Mouse (Mus musculus): ENCODE measurements around the gene Col15a1. TPM values are rescaled to one million over a fixed set of nuclear protein-coding genes. Genes with fewer than 3 reads are reported as not detected.

Col15a1 gene
- polyA plus RNA-seq, 1 experiment from 2014 or later: 4.9 TPM

- Histone ChIP-seq H3K4me3 (ENCODE audit: low read depth, low read length) (no peak overlapping the region), H3K27me3 (replicated peaks; ENCODE audit: insufficient read depth, low read length) (no peaks in the 10 kb centered on the region), H3K36me3 (ENCODE audit: insufficient read depth, low read length) (no peaks in the 10 kb centered on the region), H3K9ac (replicated peaks; ENCODE audit: low read depth) (no peak overlapping the region), H3K4me1 (ENCODE audit: insufficient read depth, low read depth, low read length) (peaks cover 14% of the 10 kb centered on the region; the same call in 1 of the 2 replicates), H3K9me3 (ENCODE audit: low read length) (no peaks in the 10 kb centered on the region), H3K4me2 (replicated peaks; ENCODE audit: low read depth, low read length) (no peak overlapping the region), H3K27ac (ENCODE audit: low read length) (no peak overlapping the region; the same call in 1 of the 2 replicates)
- 44% methylated on average over 14 of the region's 14 CpGs for WGBS
- DNase-seq (ENCODE audit: low spot score) (no peak), ATAC-seq (no peak)
- TF ChIP-seq EP300 (IDR thresholded peaks at IDR 0.05) (no peak), CTCF (IDR thresholded peaks at IDR 0.05) (no peak)
Observed at GRCm38 (mm10) chr4:47233192-47233835, 25.4 kb downstream of the Col15a1 start.

GRCm38 (mm10) chr4:47234667-47235267 lies 26.8 kb downstream of the Col15a1 start:
- Histone ChIP-seq H3K9ac (replicated peaks; ENCODE audit: low read depth) (no peak overlapping the region), H3K27me3 (replicated peaks; ENCODE audit: insufficient read depth, low read length) (no peaks in the 10 kb centered on the region), H3K9me3 (ENCODE audit: low read length) (no peaks in the 10 kb centered on the region), H3K4me2 (replicated peaks; ENCODE audit: low read depth, low read length) (no peak overlapping the region), H3K4me1 (ENCODE audit: insufficient read depth, low read depth, low read length) (peaks cover 14% of the 10 kb centered on the region; the same call in 1 of the 2 replicates), H3K4me3 (ENCODE audit: low read depth, low read length) (no peak overlapping the region), H3K27ac (ENCODE audit: low read length) (no peak overlapping the region), H3K36me3 (ENCODE audit: insufficient read depth, low read length) (no peaks in the 10 kb centered on the region)
- DNase-seq (ENCODE audit: low spot score): peak; percentile 83
- peak; percentile 66 for ATAC-seq
- 15% methylated on average over 17 of the region's 17 CpGs for WGBS
- peak; percentile 90 for TF ChIP-seq CTCF (IDR thresholded peaks at IDR 0.05)
- TF ChIP-seq EP300 (IDR thresholded peaks at IDR 0.05): no peak

DNA sequence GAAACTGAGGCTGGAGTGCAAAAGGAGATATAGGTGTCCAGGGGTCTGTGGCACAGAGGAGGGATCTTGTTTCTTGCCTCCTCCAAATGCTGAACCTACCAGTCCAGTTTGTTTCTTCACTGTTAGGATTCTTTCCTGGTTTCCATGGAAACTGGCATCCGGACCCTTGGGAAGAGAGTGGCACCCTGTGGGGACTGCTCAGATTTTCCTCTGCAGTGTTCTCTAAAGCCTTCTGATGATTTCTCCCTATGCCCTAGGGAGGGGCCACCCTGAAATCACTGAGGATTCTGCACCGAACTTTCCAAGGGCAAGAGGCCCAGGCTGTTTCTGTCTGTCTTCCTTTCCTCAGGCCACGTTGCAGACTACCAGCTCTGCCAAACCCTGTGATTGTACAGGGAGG lies 27.4 kb downstream of the Col15a1 start:
- H3K9ac ChIP-seq (replicated peaks; ENCODE audit: low read depth): no peak overlapping the region
- no peak overlapping the region for H3K4me3 ChIP-seq (ENCODE audit: low read depth, low read length)
- no peaks in the 10 kb centered on the region for H3K27me3 ChIP-seq (replicated peaks; ENCODE audit: insufficient read depth, low read length)
- H3K4me1 ChIP-seq (ENCODE audit: insufficient read depth, low read depth, low read length): peaks cover 14% of the 10 kb centered on the region; the same call in 1 of the 2 replicates
- peak; percentile 27 for ATAC-seq
- no peaks in the 10 kb centered on the region for H3K36me3 ChIP-seq (ENCODE audit: insufficient read depth, low read length)
- no peak overlapping the region for H3K4me2 ChIP-seq (replicated peaks; ENCODE audit: low read depth, low read length)
- no peak overlapping the region for H3K27ac ChIP-seq (ENCODE audit: low read length)
- no peak for DNase-seq (ENCODE audit: low spot score)
- H3K9me3 ChIP-seq (ENCODE audit: low read length): no peaks in the 10 kb centered on the region
- 43% methylated on average over 3 of the region's 3 CpGs for WGBS
- TF ChIP-seq EP300 (IDR thresholded peaks at IDR 0.05) (no peak), CTCF (IDR thresholded peaks at IDR 0.05) (no peak)

GRCm38 (mm10) chr4:47236104-47236503 lies 28.1 kb downstream of the Col15a1 start:
- Histone ChIP-seq H3K9ac (replicated peaks; ENCODE audit: low read depth) (no peak overlapping the region), H3K36me3 (ENCODE audit: insufficient read depth, low read length) (no peaks in the 10 kb centered on the region), H3K27me3 (replicated peaks; ENCODE audit: insufficient read depth, low read length) (no peaks in the 10 kb centered on the region), H3K27ac (ENCODE audit: low read length) (no peak overlapping the region), H3K4me3 (ENCODE audit: low read depth, low read length) (no peak overlapping the region), H3K9me3 (ENCODE audit: low read length) (no peaks in the 10 kb centered on the region), H3K4me1 (ENCODE audit: insufficient read depth, low read depth, low read length) (peaks cover 14% of the 10 kb centered on the region; the same call in 1 of the 2 replicates), H3K4me2 (replicated peaks; ENCODE audit: low read depth, low read length) (no peak overlapping the region)
- WGBS: 89% methylated on average over 7 of the region's 7 CpGs
- DNase-seq (ENCODE audit: low spot score): no peak
- no peak for ATAC-seq
- TF ChIP-seq CTCF (IDR thresholded peaks at IDR 0.05): no peak
- TF ChIP-seq EP300 (IDR thresholded peaks at IDR 0.05): no peak

- DNase-seq (ENCODE audit: low spot score) (no peak), ATAC-seq (no peak)
- no peaks in the 10 kb centered on the region for H3K36me3 ChIP-seq (ENCODE audit: insufficient read depth, low read length)
- no peak overlapping the region for H3K9ac ChIP-seq (replicated peaks; ENCODE audit: low read depth)
- H3K27ac ChIP-seq (ENCODE audit: low read length): no peak overlapping the region
- H3K4me3 ChIP-seq (ENCODE audit: low read depth, low read length): no peak overlapping the region
- TF ChIP-seq EP300 (IDR thresholded peaks at IDR 0.05) (no peak), CTCF (IDR thresholded peaks at IDR 0.05) (no peak)
- no peaks in the 10 kb centered on the region for H3K27me3 ChIP-seq (replicated peaks; ENCODE audit: insufficient read depth, low read length)
- peaks cover 14% of the 10 kb centered on the region; the same call in 1 of the 2 replicates for H3K4me1 ChIP-seq (ENCODE audit: insufficient read depth, low read depth, low read length)
- no peak overlapping the region for H3K4me2 ChIP-seq (replicated peaks; ENCODE audit: low read depth, low read length)
- WGBS: 53% methylated on average over 15 of the region's 15 CpGs
- H3K9me3 ChIP-seq (ENCODE audit: low read length): no peaks in the 10 kb centered on the region
Observed at GRCm38 (mm10) chr4:47237220-47237619, 29.3 kb downstream of the Col15a1 start.

GRCm38 (mm10) chr4:47239114-47239513 lies 31.2 kb downstream of the Col15a1 start:
- TF ChIP-seq EP300 (IDR thresholded peaks at IDR 0.05) (0 out of 2 replicates have a peak, but pooled peaks have one; percentile 26), CTCF (IDR thresholded peaks at IDR 0.05) (no peak)
- no peak for ATAC-seq
- no peaks in the 10 kb centered on the region for H3K9me3 ChIP-seq (ENCODE audit: low read length)
- H3K27me3 ChIP-seq (replicated peaks; ENCODE audit: insufficient read depth, low read length): no peaks in the 10 kb centered on the region
- no peak overlapping the region for H3K4me2 ChIP-seq (replicated peaks; ENCODE audit: low read depth, low read length)
- H3K9ac ChIP-seq (replicated peaks; ENCODE audit: low read depth): no peak overlapping the region
- no peaks in the 10 kb centered on the region for H3K36me3 ChIP-seq (ENCODE audit: insufficient read depth, low read length)
- 53% methylated on average over 6 of the region's 6 CpGs for WGBS
- no peak overlapping the region for H3K27ac ChIP-seq (ENCODE audit: low read length)
- peak; percentile 52 for DNase-seq (ENCODE audit: low spot score)
- H3K4me1 ChIP-seq (ENCODE audit: insufficient read depth, low read depth, low read length): peaks cover 6% of the 10 kb centered on the region; the same call in 1 of the 2 replicates
- H3K4me3 ChIP-seq (ENCODE audit: low read depth, low read length): no peak overlapping the region
